Comparison of ENCODE assay signal across 8 mouse cellular contexts in the genomic region with DNA sequence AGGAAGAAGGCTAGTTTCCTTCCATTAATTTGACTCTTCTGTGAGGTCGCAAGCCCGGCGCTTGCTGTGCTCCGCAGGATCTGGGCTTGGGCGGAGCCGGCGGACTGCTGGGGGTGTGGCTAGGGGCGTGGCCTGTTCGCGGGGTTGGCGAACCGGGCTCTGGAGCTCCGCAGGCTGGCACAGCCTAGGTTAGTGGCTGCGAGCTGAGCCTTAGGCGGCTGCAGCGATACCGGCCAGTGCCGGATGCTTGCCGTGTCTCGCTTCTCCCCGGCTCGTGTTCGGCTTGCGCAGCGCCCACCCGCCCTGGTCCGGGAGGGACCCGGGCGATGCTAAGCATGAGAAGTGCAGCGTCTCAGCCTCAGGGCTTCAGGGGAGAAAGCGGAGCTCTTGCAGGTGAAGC. TPM values are rescaled to one million over a fixed set of nuclear protein-coding genes. Genes with fewer than 3 reads are reported as not detected.
DNase-seq lines count a peak whose midpoint lies in the region; ATAC-seq lines count a peak whose summit lies in the region.

A gene (plus strand): TSS at position 135 of the 400 bp plus-strand sequence.

- H3K9me3 ChIP-seq in intestine, embryonic 14.5 days (ENCODE audit: control insufficient read depth, low read length): no peaks in the 10 kb centered on the region

- H3K4me2 ChIP-seq in intestine, embryonic 14.5 days (ENCODE audit: low read length): peak within 1 kb of the TSS; percentile 95

- ATAC-seq in intestine, embryonic 14.5 days (replicated peaks; ENCODE audit: low FRiP score, low TSS enrichment, low read depth): peak; percentile 98
- peak; percentile 95 for ATAC-seq in megakaryocyte progenitor cell, adult 5-6 weeks (replicated peaks; ENCODE audit: poor library complexity)

- 1% methylated on average over 31 of the region's 31 CpGs for WGBS in intestine, embryonic 14.5 days

- peaks cover 41% of the 10 kb centered on the region for H3K27me3 ChIP-seq in intestine, embryonic 14.5 days (replicated peaks; ENCODE audit: control insufficient read depth, insufficient read depth, low read length)

- no peak within 1 kb of the TSS for H3K27ac ChIP-seq in intestine, embryonic 14.5 days (ENCODE audit: low read depth)

- H3K4me3 ChIP-seq in intestine, embryonic 14.5 days (ENCODE audit: low read depth, low read length): peak within 1 kb of the TSS; percentile 58

- intact Hi-C loops in gastrocnemius, postnatal 14 days (cut with DNase I; ENCODE audit: low total_unique reads): no loop called here
- intact Hi-C loops in left cerebral cortex, postnatal 10 days (cut with DNase I): no loop called here

- DNase-seq in adrenal gland, adult (ENCODE audit: inconsistent age in 2 of 2, low spot score in 1 of 2): peak; percentile 90 to 95
- peak; percentile 90 for DNase-seq in embryo, embryonic 10.5 days (ENCODE audit: low spot score)
- peak; percentile 86 for DNase-seq in gastrocnemius, postnatal 14 days
- DNase-seq in intestine, embryonic 14.5 days (ENCODE audit: low spot score): peak; percentile 95
- DNase-seq in left cerebral cortex, postnatal 10 days (ENCODE audit: extremely low spot score in 1 of 2, low spot score in 2 of 2): peak; percentile 83 to 91
- DNase-seq in right cerebral cortex, postnatal 10 days (ENCODE audit: low spot score in 2 of 2): peak; percentile 91 to 94
- DNase-seq in urinary bladder, postnatal 14 days (ENCODE audit: low spot score): peak; percentile 91

- peak within 1 kb of the TSS; percentile 29; the same call in 1 of the 2 replicates for H3K9ac ChIP-seq in intestine, embryonic 14.5 days (ENCODE audit: low read length)

- no peaks in the 10 kb centered on the region; the same call in 1 of the 2 replicates for H3K4me1 ChIP-seq in intestine, embryonic 14.5 days (replicated peaks; ENCODE audit: control insufficient read depth, insufficient read depth, low read length)

- no peaks in the 10 kb centered on the region for H3K36me3 ChIP-seq in intestine, embryonic 14.5 days (ENCODE audit: control insufficient read depth, insufficient read depth, low read length)

RNA-seq across cellular contexts. Expression of the gene that starts here (rescaled TPM):
- total RNA-seq in gastrocnemius, postnatal 14 days (2021): not detected
- polyA plus RNA-seq in intestine, embryonic 14.5 days (2014; fragmentation: Nextera tagmentation; extraction: Ambion mirVana): 0.11 and 0.24 TPM in 2 replicates
- 10 to 100 TPM; 37.9 to 45.4 TPM for total RNA-seq in left cerebral cortex, postnatal 10 days (2021)
- not detected in 2 replicates for total RNA-seq in megakaryocyte progenitor cell, adult 5-6 weeks (2015)
- not detected in 2 replicates for total RNA-seq in megakaryocyte progenitor cell, adult 5-6 weeks (2017)

Comparison
In these comparisons a context has a peak if more than half of its experiments do, and no peak if none do; other contexts are left out.
1. RNA of the gene that starts here (total RNA-seq): 37.9 to 45.4 TPM in left cerebral cortex, postnatal 10 days; not detected in gastrocnemius, postnatal 14 days and not detected in megakaryocyte progenitor cell, adult 5-6 weeks; every median in the first group is over 10 times any median in the second.
2. Peak in DNase-seq in gastrocnemius, postnatal 14 days; RNA of the gene not detected or under 1 TPM.
3. Peak in DNase-seq, ATAC-seq, H3K4me3 ChIP-seq, H3K9ac ChIP-seq and H3K4me2 ChIP-seq in intestine, embryonic 14.5 days; RNA of the gene not detected or under 1 TPM.
4. Peak in ATAC-seq in megakaryocyte progenitor cell, adult 5-6 weeks; RNA of the gene not detected or under 1 TPM.
5. Peak in every context shown above with its lines, with median percentiles within 50 percentile points of each other: DNase-seq.